ENCODE assay signal across 8 mouse cellular contexts in genomic region chr5:75150341-75150981, GRCm38 (mm10). TPM values are rescaled to one million over a fixed set of nuclear protein-coding genes. Genes with fewer than 3 reads are reported as not detected.
DNase-seq lines count a peak whose midpoint lies in the region; ATAC-seq and TF ChIP-seq lines count a peak whose summit lies in the region.

No protein-coding gene starts in this region.

- H3K27me3 ChIP-seq in heart, adult 2 months (ENCODE audit: control insufficient read depth, insufficient read depth, low read length), result peaks cover 33% of the 10 kb centered on the region
- peaks cover 70% of the 10 kb centered on the region for H3K27me3 ChIP-seq in heart, embryonic 16.5 days (ENCODE audit: control insufficient read depth, insufficient read depth, low read length)
- peaks cover 96% of the 10 kb centered on the region for H3K27me3 ChIP-seq in midbrain, embryonic 12.5 days

- no peaks in the 10 kb centered on the region for H3K36me3 ChIP-seq in heart, adult 2 months (ENCODE audit: control insufficient read depth, insufficient read depth, low read length)
- H3K36me3 ChIP-seq in heart, embryonic 16.5 days (ENCODE audit: control insufficient read depth, insufficient read depth), result no peaks in the 10 kb centered on the region
- no peaks in the 10 kb centered on the region for H3K36me3 ChIP-seq in midbrain, embryonic 12.5 days

- DNase-seq in heart, adult 2 months, result peak; percentile 15 to 50
- no peak for DNase-seq in heart, adult 9 months (ENCODE audit: low spot score in 2 of 2)
- DNase-seq in embryo, embryonic 11 days, result peak; percentile 79
- DNase-seq in layer of hippocampus, postnatal 10 days (ENCODE audit: low spot score in 2 of 2), result no peak
- no peak for DNase-seq in urinary bladder, postnatal 14 days (ENCODE audit: low spot score)

- no peak for TF ChIP-seq CTCF in heart, adult 2 months (IDR thresholded peaks at IDR 0.05)

- H3K4me3 ChIP-seq in heart, adult 2 months, result no peak overlapping the region
- H3K4me3 ChIP-seq in heart, embryonic 16.5 days (ENCODE audit: low read length), result peak overlapping the region; percentile 40
- 0 out of 2 replicates have a peak overlapping the region, but pooled peaks have one; percentile 26 for H3K4me3 ChIP-seq in midbrain, embryonic 12.5 days

- no peak for TF ChIP-seq POLR2A in heart, adult 2 months (IDR thresholded peaks at IDR 0.05; ENCODE audit: insufficient read depth, low read depth, low read length)

- peak overlapping the region; percentile 53 for H3K4me2 ChIP-seq in heart, embryonic 16.5 days (ENCODE audit: low read depth, low read length)
- peak overlapping the region; percentile 27 for H3K4me2 ChIP-seq in midbrain, embryonic 12.5 days (replicated peaks)

- H3K27ac ChIP-seq in heart, adult 2 months, result peak overlapping the region; percentile 27
- peak overlapping the region; percentile 47; the same call in 1 of the 2 replicates for H3K27ac ChIP-seq in heart, embryonic 16.5 days (ENCODE audit: low read length)
- H3K27ac ChIP-seq in midbrain, embryonic 12.5 days (replicated peaks), result no peak overlapping the region

- intact Hi-C loops in heart, adult 2 months (cut with DNase I), result loop anchor here (5.0 kb wide), 1 partner anchor 68 kb away; no protein-coding TSS in a partner anchor

- TF ChIP-seq EP300 in heart, adult 2 months (IDR thresholded peaks at IDR 0.05; ENCODE audit: insufficient read depth, low read depth, low read length), result no peak

- H3K9ac ChIP-seq in heart, adult 2 months (ENCODE audit: low read depth, low read length), result no peak overlapping the region
- no peak overlapping the region for H3K9ac ChIP-seq in heart, embryonic 16.5 days (ENCODE audit: low read length)
- H3K9ac ChIP-seq in midbrain, embryonic 12.5 days (replicated peaks), result no peak overlapping the region

- H3K79me2 ChIP-seq in heart, adult 2 months (replicated peaks; ENCODE audit: control insufficient read depth, insufficient read depth, low read length), result no peaks in the 10 kb centered on the region

- WGBS in heart, adult 2 months, result 6% methylated on average over 23 of the region's 23 CpGs
- 2% methylated on average over 23 of the region's 23 CpGs for WGBS in heart, embryonic 16.5 days
- WGBS in midbrain, embryonic 12.5 days, result under 1% methylated on average over 23 of the region's 23 CpGs

- H3K4me1 ChIP-seq in heart, adult 2 months (ENCODE audit: control insufficient read depth, insufficient read depth, low read length), result peaks cover 1% of the 10 kb centered on the region; the same call in 1 of the 2 replicates
- peaks cover 20% of the 10 kb centered on the region for H3K4me1 ChIP-seq in heart, embryonic 16.5 days (ENCODE audit: control insufficient read depth, insufficient read depth, low read length)
- H3K4me1 ChIP-seq in midbrain, embryonic 12.5 days, result peaks cover 53% of the 10 kb centered on the region

- H3K9me3 ChIP-seq in heart, embryonic 16.5 days (replicated peaks; ENCODE audit: control insufficient read depth, low read length), result no peaks in the 10 kb centered on the region
- no peaks in the 10 kb centered on the region for H3K9me3 ChIP-seq in midbrain, embryonic 12.5 days

- no peak for ATAC-seq in heart, embryonic 16.5 days (replicated peaks; ENCODE audit: extremely low read depth, insufficient read depth, low FRiP score)
- ATAC-seq in midbrain, embryonic 12.5 days (ENCODE audit: low FRiP score, low read depth), result no peak
- no peak for ATAC-seq in erythroblast, adult 5-6 weeks (replicated peaks; ENCODE audit: low FRiP score, poor library complexity, severe bottlenecking)

RNA-seq across cellular contexts. Expression of gene Pdgfra, which starts 1.6 kb away (rescaled TPM):
- 10 to 100 TPM; 27.8 to 29.3 TPM for total RNA-seq in heart, adult 2 months (2021)
- polyA plus RNA-seq in heart, adult 2 months (2012; rRNA removed), result 11.8 and 23.3 TPM in 2 replicates
- polyA plus RNA-seq in heart, embryonic 16.5 days (2015; fragmentation: Nextera tagmentation; extraction: Ambion mirVana), result 11.6 and 17.2 TPM in 2 replicates
- polyA plus RNA-seq in midbrain, embryonic 12.5 days (2016; fragmentation: Nextera tagmentation; extraction: Ambion mirVana), result 15.7 and 23.2 TPM in 2 replicates
- 10 to 100 TPM; 93.7 to 94.8 TPM for total RNA-seq in layer of hippocampus, postnatal 10 days (2021)
- 0.21 TPM in 1 of 2 replicates, not detected in the other for total RNA-seq in erythroblast, adult 5-6 weeks (2015; ENCODE audit: low replicate concordance)
- total RNA-seq in erythroblast, adult 5-6 weeks (2017; ENCODE audit: low replicate concordance), result 0.34 and 0.42 TPM in 2 replicates

Comparison
In these comparisons a context has a peak if more than half of its experiments do, and no peak if none do; other contexts are left out.
1. DNase-seq: peak in heart, adult 2 months (2 of 2) and embryo, embryonic 11 days (single experiment); none in heart, adult 9 months (0 of 2), layer of hippocampus, postnatal 10 days (0 of 2) and urinary bladder, postnatal 14 days (single experiment).
2. RNA of gene Pdgfra, which starts 1.6 kb away (total RNA-seq): 93.7 to 94.8 TPM in layer of hippocampus, postnatal 10 days and 27.8 to 29.3 TPM in heart, adult 2 months; 0.21 to 0.42 TPM in erythroblast, adult 5-6 weeks; every median in the first group is over 10 times any median in the second.